Mouse (Mus musculus): ENCODE data around the gene Rpn1.
"Not testable (repeated sequence)": the region's sequence is repeated elsewhere in the genome, so short reads cannot be mapped to it uniquely, and the experiment has no call there.

Gene Rpn1

GRCm38 (mm10) chr6:88123150-88123857, 39.0 kb downstream of the Rpn1 start:
- DNase-seq: no peak

DNA sequence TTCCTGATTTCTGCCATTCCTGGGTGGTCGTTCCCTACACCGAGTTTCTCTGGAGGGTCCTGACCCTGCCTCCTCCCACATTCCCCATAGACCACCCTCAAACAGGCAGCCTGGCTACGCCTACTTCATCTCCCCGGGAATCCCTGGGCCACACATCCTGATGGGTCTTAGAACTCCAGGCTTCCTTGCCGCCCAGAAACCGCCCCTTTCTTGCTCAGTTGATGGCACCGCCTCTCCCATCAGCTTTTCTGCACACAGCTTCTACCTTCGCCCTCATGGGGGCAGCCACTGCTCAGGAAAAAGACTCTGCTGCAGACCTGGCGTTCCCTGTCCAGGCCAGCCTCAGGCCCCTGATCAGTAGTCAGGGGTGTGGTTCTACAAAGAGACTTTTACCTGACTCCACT, 39.6 kb downstream of the Rpn1 start:
- peak; percentile 83 for DNase-seq

DNA sequence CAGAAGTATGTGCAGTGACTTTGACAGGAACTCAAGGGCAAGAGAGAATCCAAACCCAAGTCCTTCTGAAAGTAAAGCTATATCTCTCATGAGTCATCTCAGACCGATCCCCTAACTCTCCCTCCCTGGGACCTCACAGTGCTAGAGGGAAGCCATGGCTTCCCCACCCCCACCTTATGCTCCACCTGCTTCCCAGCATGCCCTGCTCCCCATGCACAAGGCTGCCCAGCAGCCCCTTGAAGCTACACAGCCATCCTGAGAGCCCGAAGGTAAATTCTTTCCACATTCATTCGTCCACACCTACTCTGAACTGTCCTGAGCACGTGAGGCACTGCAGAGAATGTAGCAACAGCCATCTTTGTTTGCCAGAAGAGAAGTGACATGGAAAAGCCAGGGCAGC, 40.3 kb downstream of the Rpn1 start:
- DNase-seq: no peak

GRCm38 (mm10) chr6:88125815-88126214, 41.5 kb downstream of the Rpn1 start:
- not testable (repeated sequence) for DNase-seq

- no peak for DNase-seq
Observed at GRCm38 (mm10) chr6:88131521-88131920, 47.2 kb downstream of the Rpn1 start.

- DNase-seq: no peak
Observed at GRCm38 (mm10) chr6:88132051-88132450, 47.8 kb downstream of the Rpn1 start.

DNA sequence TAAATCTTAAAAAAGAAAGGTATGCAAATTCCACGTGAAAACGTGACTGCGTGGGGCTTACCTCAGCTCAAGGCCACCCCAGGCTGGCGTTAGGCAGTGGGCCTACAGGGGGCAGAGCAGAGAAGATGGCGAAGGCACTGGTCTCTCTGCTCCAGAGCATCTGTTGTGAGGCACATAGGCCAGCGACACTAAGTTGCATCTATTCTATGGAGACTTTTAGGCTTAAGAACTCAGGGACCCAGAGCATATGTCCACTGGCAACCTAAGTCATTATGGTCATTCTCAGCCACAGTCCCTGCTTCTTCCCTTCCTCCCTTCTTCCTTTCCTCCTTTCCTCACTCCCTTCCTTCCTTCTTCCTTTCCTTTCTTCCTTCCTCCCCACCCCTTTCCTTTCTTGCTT, 48.8 kb downstream of the Rpn1 start:
- no peak for DNase-seq

DNA sequence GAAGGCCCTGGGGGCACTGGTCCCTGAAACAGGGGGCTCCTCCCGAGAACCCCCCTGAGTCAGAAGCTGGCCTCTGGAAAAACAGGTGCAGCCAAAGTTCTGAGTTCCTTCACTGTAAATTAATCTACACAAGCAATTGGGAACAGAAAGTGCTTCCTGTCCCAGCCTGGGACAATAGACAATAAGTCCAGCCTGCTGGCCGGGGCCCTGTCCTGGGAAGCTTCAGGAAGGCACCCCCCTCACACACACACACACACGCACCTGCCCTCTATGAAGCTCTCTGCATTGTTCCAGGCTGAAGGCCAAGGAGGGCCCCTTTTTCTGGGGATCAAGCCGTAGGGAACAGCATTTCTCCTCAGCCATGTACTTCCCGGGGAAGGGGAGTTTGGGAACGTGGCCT, 49.6 kb downstream of the Rpn1 start:
- DNase-seq: peak; percentile 57

GRCm38 (mm10) chr6:88136201-88136631, 51.9 kb downstream of the Rpn1 start:
- DNase-seq: peak; percentile 31

- DNase-seq: no peak
Observed at GRCm38 (mm10) chr6:88138485-88138884, 54.2 kb downstream of the Rpn1 start.

- DNase-seq: no peak
Observed at GRCm38 (mm10) chr6:88140264-88140663, 56.0 kb downstream of the Rpn1 start.

- DNase-seq: no peak
Observed at GRCm38 (mm10) chr6:88145793-88146192, 61.5 kb downstream of the Rpn1 start.

DNA sequence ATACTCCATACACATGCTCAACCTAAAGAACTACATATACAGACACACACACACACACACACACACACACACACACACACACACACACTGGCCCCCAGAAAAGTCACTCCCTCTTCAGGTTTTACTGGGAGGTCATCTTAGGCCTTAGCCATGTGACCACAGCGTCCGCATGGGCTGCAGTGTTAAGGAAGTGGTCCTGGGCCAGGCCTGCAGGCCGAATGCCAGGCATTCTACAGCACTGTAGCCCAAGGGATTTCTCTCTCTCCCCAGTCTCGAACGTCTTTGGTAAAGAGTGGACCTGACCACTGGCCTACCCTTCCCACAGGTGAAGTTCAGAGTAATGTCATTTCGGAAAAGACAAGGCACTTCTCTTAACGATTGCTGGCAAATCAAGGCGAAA, 62.3 kb downstream of the Rpn1 start:
- peak; percentile 34 for DNase-seq

- peak; percentile 73 for DNase-seq
Observed at GRCm38 (mm10) chr6:88147411-88148003, 63.2 kb downstream of the Rpn1 start.

- no peak for DNase-seq
Observed at GRCm38 (mm10) chr6:88151335-88151734, 67.1 kb downstream of the Rpn1 start.

DNA sequence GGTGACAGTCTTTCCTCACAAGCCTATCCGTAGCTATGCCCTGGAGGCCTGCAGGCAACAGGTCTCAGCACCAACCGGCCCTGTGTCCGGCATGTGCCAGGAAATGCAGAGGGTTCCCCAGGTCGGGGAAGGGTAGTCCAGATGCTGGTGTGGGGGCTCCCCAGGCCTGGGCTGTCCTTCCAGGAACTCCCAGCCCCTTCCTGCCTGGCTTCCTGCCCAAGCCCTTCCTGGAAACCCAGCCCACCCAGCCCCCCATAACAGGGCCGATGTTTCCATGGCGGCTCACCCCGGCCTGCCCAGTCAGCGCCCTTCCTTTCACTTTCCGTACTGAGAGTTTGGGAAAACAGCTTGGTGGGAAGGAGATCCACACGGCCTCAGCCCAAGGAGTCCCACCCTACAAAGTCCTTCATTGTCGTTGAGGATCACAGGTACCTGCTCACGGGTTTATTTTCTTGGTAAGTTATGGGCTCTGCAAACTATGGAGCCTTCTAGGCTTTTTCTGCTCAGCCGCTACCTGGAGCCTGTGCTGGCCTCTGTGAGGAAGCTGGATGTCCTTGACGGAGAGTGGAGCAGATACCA, 67.9 kb downstream of the Rpn1 start:
- DNase-seq: peak; percentile 79

DNA sequence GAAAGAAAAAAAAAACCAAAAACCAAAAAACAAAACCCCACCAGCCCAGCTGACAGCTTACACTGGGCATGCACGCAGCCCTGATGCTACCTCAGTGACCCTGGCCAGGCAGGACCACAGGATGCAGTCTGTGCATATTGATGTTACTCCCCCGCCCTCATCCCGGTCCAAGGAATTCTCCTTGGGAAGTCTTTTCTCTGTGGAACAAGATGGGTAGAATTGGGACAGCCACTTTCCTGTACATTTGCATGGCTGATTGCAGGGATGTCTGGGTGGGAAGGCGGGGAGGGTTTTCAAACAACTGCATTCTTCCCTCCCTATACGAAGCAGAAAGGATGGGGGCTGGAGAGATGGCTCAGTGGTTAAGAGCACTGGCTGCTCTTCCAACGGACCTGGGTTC, 68.7 kb downstream of the Rpn1 start:
- DNase-seq: no peak

Measured in kidney, postnatal 14 days (tissue).